Mouse (Mus musculus) urinary bladder, postnatal 25 days (tissue): Measurements from ENCODE around the gene Fkbpl.

Experiments
- DNase-seq: peaks from one replicate; pipeline ENCODE4 v3.0.0; 2022; ENCODE audit warnings: low spot score

Gene Fkbpl

GRCm38 (mm10) chr17:34670235-34670634 lies 25.7 kb downstream of the Fkbpl start, which contains the start of gene Tnxb:
Tnxb (plus strand) TSS chr17:34670535.
- no peak for DNase-seq

GRCm38 (mm10) chr17:34671151-34672066 lies 26.8 kb downstream of the Fkbpl start:
- no peak for DNase-seq

- DNase-seq, result no peak
These were observed 27.8 kb downstream of the Fkbpl start for GRCm38 (mm10) chr17:34672246-34672792.

GRCm38 (mm10) chr17:34673139-34673538 lies 28.6 kb downstream of the Fkbpl start:
- no peak for DNase-seq

GRCm38 (mm10) chr17:34674524-34675204 lies 30.1 kb downstream of the Fkbpl start:
- DNase-seq, result no peak

GRCm38 (mm10) chr17:34675205-34676092 lies 30.9 kb downstream of the Fkbpl start:
- DNase-seq, result no peak

GRCm38 (mm10) chr17:34676093-34676460 lies 31.5 kb downstream of the Fkbpl start:
- DNase-seq, result no peak

GRCm38 (mm10) chr17:34676671-34677070 lies 32.1 kb downstream of the Fkbpl start:
- no peak for DNase-seq

GRCm38 (mm10) chr17:34680191-34680590 lies 35.6 kb downstream of the Fkbpl start:
- DNase-seq, result no peak

- DNase-seq, result no peak
These were observed 36.1 kb downstream of the Fkbpl start for GRCm38 (mm10) chr17:34680621-34681020.

GRCm38 (mm10) chr17:34681132-34681571 lies 36.6 kb downstream of the Fkbpl start:
- DNase-seq, result no peak

GRCm38 (mm10) chr17:34681881-34682536 lies 37.4 kb downstream of the Fkbpl start:
- no peak for DNase-seq

- DNase-seq, result no peak
These were observed 38.6 kb downstream of the Fkbpl start for GRCm38 (mm10) chr17:34683179-34683578.

- DNase-seq, result no peak
These were observed 39.2 kb downstream of the Fkbpl start for GRCm38 (mm10) chr17:34683686-34684220.

GRCm38 (mm10) chr17:34684253-34684893 lies 39.8 kb downstream of the Fkbpl start:
- no peak for DNase-seq

GRCm38 (mm10) chr17:34685120-34686110 lies 40.9 kb downstream of the Fkbpl start:
- peak; percentile 48 for DNase-seq

- no peak for DNase-seq
These were observed 44.3 kb downstream of the Fkbpl start for GRCm38 (mm10) chr17:34688889-34689288.

GRCm38 (mm10) chr17:34690458-34690857 lies 45.9 kb downstream of the Fkbpl start:
- no peak for DNase-seq

GRCm38 (mm10) chr17:34692906-34693305 lies 48.3 kb downstream of the Fkbpl start:
- DNase-seq, result peak; percentile 64
